Mouse (Mus musculus) small intestine, adult 2 months (tissue): ENCODE measurements around the gene Mmadhc.

Experiments used
- CTCF ChIP-seq: fragments of 200-500 bp; IDR thresholded peaks from 2 replicates; pipeline ENCODE4 v1.5.1; 2012; ENCODE audit warnings: low read depth, mild to moderate bottlenecking, control low read depth, inconsistent platforms, low read length, moderate library complexity, mixed read lengths; ENCODE audit not compliant: insufficient replicate concordance, insufficient read length; ENCODE audit errors: extremely low read depth
- POLR2A ChIP-seq: fragments of 200-500 bp; IDR thresholded peaks from 2 replicates; pipeline ENCODE4 v1.6.1; 2012; ENCODE audit warnings: low read depth, mild to moderate bottlenecking, control low read depth, inconsistent platforms, low read length, moderate library complexity

GRCm38 (mm10) chr2:50268514-50268913 lies 28.1 kb downstream of the Mmadhc start:
- TF ChIP-seq CTCF (no peak), POLR2A (no peak)
